Mouse (Mus musculus) cerebral cortex, adult 2 months (tissue): ENCODE results near the gene Anapc4.

Source experiments
- WGBS: fragments of 180-500 bp; shearing (Covaris S2); methylation state at CpG from one replicate; pipeline ENCODE4 v1.1.7; 2018; 5-methylcytosine and 5-hydroxymethylcytosine counted together

Gene Anapc4

GRCm38 (mm10) chr5:52871461-52871860 lies 37.6 kb downstream of the Anapc4 start:
- WGBS, result 44% methylated on average over 1 of the region's 1 CpGs

GRCm38 (mm10) chr5:52871986-52872385 lies 38.2 kb downstream of the Anapc4 start:
- WGBS, result 89% methylated on average over 13 of the region's 13 CpGs

GRCm38 (mm10) chr5:52878847-52879246 lies 45.0 kb downstream of the Anapc4 start:
- WGBS, result 3% methylated on average over 10 of the region's 14 CpGs

GRCm38 (mm10) chr5:52879926-52880325 lies 46.1 kb downstream of the Anapc4 start:
- WGBS, result 95% methylated on average over 6 of the region's 6 CpGs

- WGBS, result 72% methylated on average over 2 of the region's 2 CpGs
Measured at GRCm38 (mm10) chr5:52882446-52882845, 48.6 kb downstream of the Anapc4 start.

GRCm38 (mm10) chr5:52887085-52887484 lies 53.3 kb downstream of the Anapc4 start:
- WGBS, result 43% methylated on average over 12 of the region's 12 CpGs

GRCm38 (mm10) chr5:52889919-52890318 lies 56.1 kb downstream of the Anapc4 start:
- WGBS, result 83% methylated on average over 7 of the region's 7 CpGs

- WGBS, result 57% methylated on average over 12 of the region's 12 CpGs
Measured at GRCm38 (mm10) chr5:52891949-52892835, 58.4 kb downstream of the Anapc4 start.

- 86% methylated on average over 5 of the region's 5 CpGs for WGBS
Measured at GRCm38 (mm10) chr5:52893938-52894337, 60.1 kb downstream of the Anapc4 start.

GRCm38 (mm10) chr5:52904246-52904645 lies 70.4 kb downstream of the Anapc4 start:
- 64% methylated on average over 4 of the region's 4 CpGs for WGBS

- WGBS, result 59% methylated on average over 6 of the region's 6 CpGs
Measured at GRCm38 (mm10) chr5:52904671-52905070, 70.9 kb downstream of the Anapc4 start.

- 63% methylated on average over 3 of the region's 3 CpGs for WGBS
Measured at GRCm38 (mm10) chr5:52908246-52908645, 74.4 kb downstream of the Anapc4 start.

- WGBS, result 19% methylated on average over 12 of the region's 12 CpGs
Measured at GRCm38 (mm10) chr5:52910159-52910591, 76.4 kb downstream of the Anapc4 start.

GRCm38 (mm10) chr5:52911286-52911870 lies 77.6 kb downstream of the Anapc4 start:
- WGBS, result 87% methylated on average over 10 of the region's 10 CpGs

GRCm38 (mm10) chr5:52913711-52914110 lies 79.9 kb downstream of the Anapc4 start:
- 75% methylated on average over 7 of the region's 7 CpGs for WGBS

- WGBS, result 68% methylated on average over 6 of the region's 6 CpGs
Measured at GRCm38 (mm10) chr5:52916186-52916585, 82.4 kb downstream of the Anapc4 start.
